25 mouse cellular contexts compared by ENCODE assay signal in genomic region chr19:59057366-59057765, GRCm38 (mm10). TPM values are rescaled to one million over a fixed set of nuclear protein-coding genes. Genes with fewer than 3 reads are reported as not detected.
A peak's percentile ranks its signal among the peaks of the same experiment; 100 is the strongest.
DNase-seq lines count a peak whose midpoint lies in the region; ATAC-seq lines count a peak whose summit lies in the region.
"Had no signal": no experiment of that assay in that cellular context is flagged by ENCODE, and none has a peak within 500 bp of the region (broad histone marks: within the 10 kb centered on the region; RNA-seq: fewer than 3 reads in every experiment).

No protein-coding gene starts in this region.

- WGBS in forebrain, embryonic 10.5 days = 58% methylated on average over 5 of the region's 5 CpGs
- 53% methylated on average over 5 of the region's 5 CpGs for WGBS in forebrain, embryonic 14.5 days
- 35% methylated on average over 5 of the region's 5 CpGs for WGBS in intestine, embryonic 14.5 days
- WGBS in intestine, embryonic 16.5 days = 31% methylated on average over 5 of the region's 5 CpGs

- peaks cover 21% of the 10 kb centered on the region for H3K27me3 ChIP-seq in forebrain, embryonic 10.5 days (ENCODE audit: poor library complexity, severe bottlenecking)
- no peaks in the 10 kb centered on the region for H3K27me3 ChIP-seq in forebrain, embryonic 14.5 days (replicated peaks; ENCODE audit: control insufficient read depth, insufficient read depth, low read length)
- H3K27me3 ChIP-seq in intestine, embryonic 14.5 days (replicated peaks; ENCODE audit: control insufficient read depth, insufficient read depth, low read length) = no peaks in the 10 kb centered on the region
- H3K27me3 ChIP-seq in intestine, embryonic 16.5 days (replicated peaks; ENCODE audit: control insufficient read depth, insufficient read depth, low read length) = no peaks in the 10 kb centered on the region
- H3K27me3 ChIP-seq: CH12.LX; embryonic facial prominence, embryonic 13.5 days; embryonic facial prominence, embryonic 15.5 days; Patski had no signal

- DNase-seq in forebrain, embryonic 10.5 days (ENCODE audit: extremely low spot score, low spot score) = peak; percentile 12
- DNase-seq in forebrain, embryonic 14.5 days (ENCODE audit: low spot score) = no peak
- DNase-seq in intestine, embryonic 14.5 days (ENCODE audit: low spot score) = peak; percentile 10
- DNase-seq in yolk sac, embryonic 10.5 days (ENCODE audit: low spot score) = peak; percentile 27
- DNase-seq: adrenal gland, adult 2 months; adrenal gland, postnatal 10 days; adrenal gland, postnatal 25 days; B cell, adult 2 months; cerebellum, adult 11 months; cerebellum, adult 18-20 months; cerebellum, adult 8-10 months; cerebellum, adult 9-11 months; cerebellum, postnatal 36 days; embryo, embryonic 11 days had no signal

- H3K4me1 ChIP-seq in forebrain, embryonic 10.5 days = peaks cover 42% of the 10 kb centered on the region
- peaks cover 27% of the 10 kb centered on the region for H3K4me1 ChIP-seq in forebrain, embryonic 14.5 days (ENCODE audit: control insufficient read depth, insufficient read depth, low read length)
- no peaks in the 10 kb centered on the region for H3K4me1 ChIP-seq in intestine, embryonic 14.5 days (replicated peaks; ENCODE audit: control insufficient read depth, insufficient read depth, low read length)
- H3K4me1 ChIP-seq in intestine, embryonic 16.5 days (ENCODE audit: control insufficient read depth, insufficient read depth, low read length) = no peaks in the 10 kb centered on the region
- H3K4me1 ChIP-seq: embryonic facial prominence, embryonic 15.5 days had no signal

- no peak overlapping the region for H3K4me2 ChIP-seq in forebrain, embryonic 14.5 days (ENCODE audit: low read length)
- H3K4me2 ChIP-seq in intestine, embryonic 14.5 days (ENCODE audit: low read length) = no peak overlapping the region
- H3K4me2 ChIP-seq in intestine, embryonic 16.5 days (ENCODE audit: low read depth, low read length) = no peak overlapping the region
- H3K4me2 ChIP-seq: embryonic facial prominence, embryonic 13.5 days; embryonic facial prominence, embryonic 15.5 days; forebrain, embryonic 13.5 days had no signal

- no peaks in the 10 kb centered on the region for H3K9me3 ChIP-seq in forebrain, embryonic 10.5 days
- no peaks in the 10 kb centered on the region for H3K9me3 ChIP-seq in forebrain, embryonic 14.5 days (replicated peaks; ENCODE audit: control insufficient read depth, low read length)
- no peaks in the 10 kb centered on the region for H3K9me3 ChIP-seq in intestine, embryonic 14.5 days (ENCODE audit: control insufficient read depth, low read length)
- no peaks in the 10 kb centered on the region for H3K9me3 ChIP-seq in intestine, embryonic 16.5 days (ENCODE audit: control insufficient read depth, low read length)
- H3K9me3 ChIP-seq: embryonic facial prominence, embryonic 13.5 days; embryonic facial prominence, embryonic 15.5 days; forebrain, embryonic 13.5 days; G1E had no signal

- no peak for ATAC-seq in forebrain, embryonic 14.5 days
- ATAC-seq in intestine, embryonic 14.5 days (replicated peaks; ENCODE audit: low FRiP score, low TSS enrichment, low read depth) = no peak
- no peak for ATAC-seq in intestine, embryonic 16.5 days
- ATAC-seq: activated CD4-positive, CD25-positive, alpha-beta regulatory T cell, adult 4 months; CD4-positive, CD25-positive, alpha-beta regulatory T cell, adult 4 months; forebrain, embryonic 13.5 days; forebrain, embryonic 16.5 days; Patski had no signal

- H3K27ac ChIP-seq in forebrain, embryonic 10.5 days = peak overlapping the region; percentile 11; the same call in 1 of the 2 replicates
- no peak overlapping the region for H3K27ac ChIP-seq in forebrain, embryonic 14.5 days (ENCODE audit: low read depth, low read length)
- no peak overlapping the region for H3K27ac ChIP-seq in intestine, embryonic 14.5 days (ENCODE audit: low read depth)
- H3K27ac ChIP-seq in intestine, embryonic 16.5 days (ENCODE audit: low read length) = no peak overlapping the region
- H3K27ac ChIP-seq: embryonic facial prominence, embryonic 13.5 days; embryonic facial prominence, embryonic 15.5 days; forebrain, embryonic 13.5 days had no signal

- no peaks in the 10 kb centered on the region for H3K36me3 ChIP-seq in forebrain, embryonic 10.5 days (replicated peaks)
- no peaks in the 10 kb centered on the region for H3K36me3 ChIP-seq in forebrain, embryonic 14.5 days (ENCODE audit: control insufficient read depth, insufficient read depth, low read length)
- no peaks in the 10 kb centered on the region for H3K36me3 ChIP-seq in intestine, embryonic 14.5 days (ENCODE audit: control insufficient read depth, insufficient read depth, low read length)
- H3K36me3 ChIP-seq in intestine, embryonic 16.5 days (ENCODE audit: control insufficient read depth, insufficient read depth, low read length) = no peaks in the 10 kb centered on the region
- H3K36me3 ChIP-seq: embryonic facial prominence, embryonic 13.5 days; embryonic facial prominence, embryonic 15.5 days; G1E had no signal

- no peak overlapping the region for H3K9ac ChIP-seq in forebrain, embryonic 14.5 days (ENCODE audit: low read length)
- H3K9ac ChIP-seq in intestine, embryonic 14.5 days (ENCODE audit: low read length) = no peak overlapping the region
- no peak overlapping the region for H3K9ac ChIP-seq in intestine, embryonic 16.5 days (ENCODE audit: low read depth, low read length)
- H3K9ac ChIP-seq: embryonic facial prominence, embryonic 13.5 days; embryonic facial prominence, embryonic 15.5 days; forebrain, embryonic 13.5 days had no signal

- no peak overlapping the region for H3K4me3 ChIP-seq in forebrain, embryonic 10.5 days
- no peak overlapping the region for H3K4me3 ChIP-seq in forebrain, embryonic 14.5 days (ENCODE audit: low read depth, low read length)
- no peak overlapping the region for H3K4me3 ChIP-seq in intestine, embryonic 14.5 days (ENCODE audit: low read depth, low read length)
- no peak overlapping the region for H3K4me3 ChIP-seq in intestine, embryonic 16.5 days (ENCODE audit: low read length)
- H3K4me3 ChIP-seq: embryonic facial prominence, embryonic 13.5 days; embryonic facial prominence, embryonic 15.5 days; erythroblast, embryonic 14.5 days; forebrain, embryonic 13.5 days had no signal

RNA-seq across cellular contexts. Expression of gene Shtn1, which starts 18.5 kb away (rescaled TPM):
- polyA plus RNA-seq in forebrain, embryonic 10.5 days (2016; fragmentation: Nextera tagmentation; extraction: Ambion mirVana) = 4.1 and 4.7 TPM in 2 replicates
- 48.3 and 61.8 TPM in 2 replicates for polyA plus RNA-seq in forebrain, embryonic 14.5 days (2014; fragmentation: Nextera tagmentation; extraction: Ambion mirVana)
- 18.2 and 18.7 TPM in 2 replicates for polyA plus RNA-seq in intestine, embryonic 14.5 days (2014; fragmentation: Nextera tagmentation; extraction: Ambion mirVana)
- 15.1 and 15.4 TPM in 2 replicates for polyA plus RNA-seq in intestine, embryonic 16.5 days (2015; fragmentation: Nextera tagmentation; extraction: Ambion mirVana)
- polyA plus RNA-seq: erythroblast, embryonic 14.5 days; G1E had no signal
